Mouse (Mus musculus): ENCODE data around the gene Gm37240. TPM values are rescaled to one million over a fixed set of nuclear protein-coding genes. Genes with fewer than 3 reads are reported as not detected.

The Gm37240 gene
- polyA plus RNA-seq, 1 experiment from 2014 or later: 15.1 TPM

- Histone ChIP-seq H3K4me1 (ENCODE audit: control insufficient read depth, insufficient read depth, low read length) (no peaks in the 10 kb centered on the region), H3K36me3 (ENCODE audit: control insufficient read depth, insufficient read depth, low read length) (no peaks in the 10 kb centered on the region), H3K9me3 (ENCODE audit: control insufficient read depth, low read length) (no peaks in the 10 kb centered on the region), H3K4me3 (ENCODE audit: low read length) (no peak overlapping the region), H3K9ac (ENCODE audit: low read depth, low read length) (no peak overlapping the region), H3K4me2 (replicated peaks; ENCODE audit: low read depth, low read length) (no peak overlapping the region), H3K27ac (ENCODE audit: low read depth, low read length) (no peak overlapping the region), H3K27me3 (ENCODE audit: control insufficient read depth, insufficient read depth, low read length) (no peaks in the 10 kb centered on the region)
- ATAC-seq (ENCODE audit: low FRiP score, low TSS enrichment): no peak
- 82% methylated on average over 4 of the region's 4 CpGs for whole genome bisulfite sequencing
These were observed 437.9 kb downstream of the Gm37240 start for GRCm38 (mm10) chr3:85449461-85449860.

DNA sequence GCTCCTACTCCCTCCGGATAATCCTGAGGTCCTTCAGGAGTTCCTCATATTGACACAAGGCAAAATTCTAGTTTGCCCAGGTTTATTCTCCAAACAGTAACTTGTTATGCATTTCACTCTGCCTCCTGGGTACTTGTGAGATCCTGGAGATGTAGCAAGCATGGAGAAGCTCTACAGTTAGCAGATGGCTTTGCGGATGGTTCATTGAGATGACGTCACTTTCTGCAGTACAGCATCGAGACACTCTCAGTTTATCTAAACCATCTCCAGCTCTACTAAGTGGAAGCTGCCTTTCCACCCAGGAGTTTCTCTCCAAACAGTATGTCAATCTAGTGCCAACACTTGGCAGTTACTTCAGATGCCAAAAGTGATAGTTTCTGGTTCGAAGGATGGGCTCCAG is 444.5 kb downstream of the Gm37240 start:
- 88% methylated on average over 5 of the region's 5 CpGs for WGBS
- no peak overlapping the region for H3K4me2 ChIP-seq (replicated peaks; ENCODE audit: low read depth, low read length)

DNA sequence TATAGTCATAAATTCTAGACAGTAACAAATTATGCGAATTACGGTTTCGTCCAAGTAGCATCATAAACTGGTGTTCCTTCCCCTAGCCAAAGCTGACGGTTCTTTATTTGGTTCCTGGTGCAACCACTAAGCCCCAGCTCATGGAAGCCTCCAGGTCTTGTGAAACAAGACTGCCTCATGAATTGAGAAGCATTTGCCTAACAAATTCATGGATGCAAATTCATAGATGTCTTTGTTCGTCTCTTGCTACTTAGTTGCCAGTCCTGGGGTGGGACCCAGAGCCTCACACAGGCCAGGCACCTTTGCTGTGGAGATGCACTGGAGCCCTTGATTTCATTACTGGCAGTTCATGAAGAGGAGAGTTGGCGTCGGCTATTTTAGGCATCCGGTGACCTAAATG is 445.1 kb downstream of the Gm37240 start:
- Histone ChIP-seq H3K4me2 (replicated peaks; ENCODE audit: low read depth, low read length) (no peak overlapping the region), H3K4me3 (ENCODE audit: low read length) (no peak overlapping the region), H3K27me3 (ENCODE audit: control insufficient read depth, insufficient read depth, low read length) (no peaks in the 10 kb centered on the region), H3K4me1 (ENCODE audit: control insufficient read depth, insufficient read depth, low read length) (no peaks in the 10 kb centered on the region), H3K9ac (ENCODE audit: low read depth, low read length) (no peak overlapping the region), H3K36me3 (ENCODE audit: control insufficient read depth, insufficient read depth, low read length) (no peaks in the 10 kb centered on the region), H3K9me3 (ENCODE audit: control insufficient read depth, low read length) (no peaks in the 10 kb centered on the region), H3K27ac (ENCODE audit: low read depth, low read length) (no peak overlapping the region)
- WGBS: 94% methylated on average over 8 of the region's 8 CpGs
- no peak for ATAC-seq (ENCODE audit: low FRiP score, low TSS enrichment)

More for the DNA sequence above, 444.5 kb downstream of the Gm37240 start:
- Histone ChIP-seq H3K27me3 (ENCODE audit: control insufficient read depth, insufficient read depth, low read length) (no peaks in the 10 kb centered on the region), H3K36me3 (ENCODE audit: control insufficient read depth, insufficient read depth, low read length) (no peaks in the 10 kb centered on the region), H3K9ac (ENCODE audit: low read depth, low read length) (no peak overlapping the region), H3K27ac (ENCODE audit: low read depth, low read length) (no peak overlapping the region), H3K4me1 (ENCODE audit: control insufficient read depth, insufficient read depth, low read length) (no peaks in the 10 kb centered on the region), H3K4me3 (ENCODE audit: low read length) (no peak overlapping the region), H3K9me3 (ENCODE audit: control insufficient read depth, low read length) (no peaks in the 10 kb centered on the region)
- no peak for ATAC-seq (ENCODE audit: low FRiP score, low TSS enrichment)

DNA sequence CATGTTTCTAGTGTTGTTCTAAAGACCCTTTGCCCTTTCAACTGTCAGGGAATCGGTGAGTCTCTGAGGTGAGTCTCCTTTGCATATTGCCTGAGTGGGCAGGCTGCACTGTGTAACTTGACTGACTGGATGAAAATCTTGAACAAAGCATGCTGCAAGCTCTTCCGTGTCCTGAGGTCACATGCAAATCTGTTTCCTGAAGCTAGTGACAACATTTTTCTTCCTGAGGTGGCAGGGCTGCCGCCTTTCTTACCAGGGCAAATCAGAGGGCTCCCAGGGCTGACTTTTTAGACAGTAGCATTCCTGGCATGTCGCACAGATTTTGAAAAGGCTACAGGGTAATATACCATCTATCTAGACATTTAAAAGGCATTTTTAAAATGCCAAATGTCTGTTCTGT is 451.9 kb downstream of the Gm37240 start:
- no peak overlapping the region for H3K27ac ChIP-seq (ENCODE audit: low read depth, low read length)
- no peak overlapping the region for H3K4me3 ChIP-seq (ENCODE audit: low read length)
- H3K9me3 ChIP-seq (ENCODE audit: control insufficient read depth, low read length): no peaks in the 10 kb centered on the region
- no peaks in the 10 kb centered on the region for H3K27me3 ChIP-seq (ENCODE audit: control insufficient read depth, insufficient read depth, low read length)
- 27% methylated on average over 4 of the region's 4 CpGs for whole genome bisulfite sequencing
- 0 out of 2 replicates have a peak, but pooled peaks cover 4% of the 10 kb centered on the region for H3K4me1 ChIP-seq (ENCODE audit: control insufficient read depth, insufficient read depth, low read length)
- no peak for ATAC-seq (ENCODE audit: low FRiP score, low TSS enrichment)
- H3K36me3 ChIP-seq (ENCODE audit: control insufficient read depth, insufficient read depth, low read length): no peaks in the 10 kb centered on the region
- H3K4me2 ChIP-seq (replicated peaks; ENCODE audit: low read depth, low read length): no peak overlapping the region
- H3K9ac ChIP-seq (ENCODE audit: low read depth, low read length): no peak overlapping the region

- ATAC-seq (ENCODE audit: low FRiP score, low TSS enrichment): no peak
- 96% methylated on average over 4 of the region's 4 CpGs for WGBS
These were observed 456.1 kb downstream of the Gm37240 start for GRCm38 (mm10) chr3:85431208-85431607.

GRCm38 (mm10) chr3:85423376-85423997 is 463.8 kb downstream of the Gm37240 start:
- ATAC-seq (ENCODE audit: low FRiP score, low TSS enrichment): no peak
- no peaks in the 10 kb centered on the region for H3K4me1 ChIP-seq (ENCODE audit: control insufficient read depth, insufficient read depth, low read length)
- H3K27ac ChIP-seq (ENCODE audit: low read depth, low read length): no peak overlapping the region
- H3K4me2 ChIP-seq (replicated peaks; ENCODE audit: low read depth, low read length): no peak overlapping the region
- H3K9me3 ChIP-seq (ENCODE audit: control insufficient read depth, low read length): no peaks in the 10 kb centered on the region
- WGBS: 78% methylated on average over 5 of the region's 5 CpGs
- no peaks in the 10 kb centered on the region for H3K36me3 ChIP-seq (ENCODE audit: control insufficient read depth, insufficient read depth, low read length)
- H3K27me3 ChIP-seq (ENCODE audit: control insufficient read depth, insufficient read depth, low read length): no peaks in the 10 kb centered on the region
- H3K9ac ChIP-seq (ENCODE audit: low read depth, low read length): no peak overlapping the region
- H3K4me3 ChIP-seq (ENCODE audit: low read length): no peak overlapping the region

More at GRCm38 (mm10) chr3:85431208-85431607, 456.1 kb downstream of the Gm37240 start:
- no peaks in the 10 kb centered on the region for H3K36me3 ChIP-seq (ENCODE audit: control insufficient read depth, insufficient read depth, low read length)
- no peak overlapping the region for H3K4me2 ChIP-seq (replicated peaks; ENCODE audit: low read depth, low read length)
- no peaks in the 10 kb centered on the region for H3K9me3 ChIP-seq (ENCODE audit: control insufficient read depth, low read length)
- H3K4me1 ChIP-seq (ENCODE audit: control insufficient read depth, insufficient read depth, low read length): 0 out of 2 replicates have a peak, but pooled peaks cover 4% of the 10 kb centered on the region
- H3K4me3 ChIP-seq (ENCODE audit: low read length): no peak overlapping the region
- H3K27me3 ChIP-seq (ENCODE audit: control insufficient read depth, insufficient read depth, low read length): no peaks in the 10 kb centered on the region
- no peak overlapping the region for H3K9ac ChIP-seq (ENCODE audit: low read depth, low read length)
- H3K27ac ChIP-seq (ENCODE audit: low read depth, low read length): no peak overlapping the region

GRCm38 (mm10) chr3:85421403-85421802 is 465.9 kb downstream of the Gm37240 start:
- Histone ChIP-seq H3K27ac (ENCODE audit: low read depth, low read length) (no peak overlapping the region), H3K27me3 (ENCODE audit: control insufficient read depth, insufficient read depth, low read length) (no peaks in the 10 kb centered on the region), H3K4me3 (ENCODE audit: low read length) (no peak overlapping the region), H3K4me2 (replicated peaks; ENCODE audit: low read depth, low read length) (no peak overlapping the region), H3K9ac (ENCODE audit: low read depth, low read length) (no peak overlapping the region), H3K4me1 (ENCODE audit: control insufficient read depth, insufficient read depth, low read length) (no peaks in the 10 kb centered on the region), H3K9me3 (ENCODE audit: control insufficient read depth, low read length) (no peaks in the 10 kb centered on the region), H3K36me3 (ENCODE audit: control insufficient read depth, insufficient read depth, low read length) (no peaks in the 10 kb centered on the region)
- ATAC-seq (ENCODE audit: low FRiP score, low TSS enrichment): no peak
- WGBS: 72% methylated on average over 9 of the region's 9 CpGs

DNA sequence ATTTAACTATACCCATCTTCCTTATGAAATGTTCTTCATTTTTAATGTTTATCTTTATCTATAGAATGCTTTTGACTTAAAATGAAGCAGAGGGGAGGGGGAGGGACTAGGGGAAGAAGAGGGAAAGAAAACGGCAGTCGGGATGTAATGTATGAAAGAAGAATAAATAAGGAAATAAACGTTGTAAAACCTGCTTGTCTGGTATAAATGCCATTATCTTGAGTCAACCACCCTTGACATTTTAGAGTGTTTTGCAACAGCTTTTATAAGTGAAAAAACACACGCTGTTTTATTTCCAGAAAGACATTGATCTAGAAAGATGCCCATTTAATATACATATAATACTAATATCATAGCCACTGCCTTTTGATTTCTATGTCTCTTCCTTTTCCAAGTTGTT is 469.7 kb downstream of the Gm37240 start:
- no peaks in the 10 kb centered on the region for H3K27me3 ChIP-seq (ENCODE audit: control insufficient read depth, insufficient read depth, low read length)
- H3K9me3 ChIP-seq (ENCODE audit: control insufficient read depth, low read length): no peaks in the 10 kb centered on the region
- whole genome bisulfite sequencing: 78% methylated on average over 4 of the region's 4 CpGs
- H3K4me3 ChIP-seq (ENCODE audit: low read length): no peak overlapping the region
- H3K4me1 ChIP-seq (ENCODE audit: control insufficient read depth, insufficient read depth, low read length): no peaks in the 10 kb centered on the region
- no peak overlapping the region for H3K4me2 ChIP-seq (replicated peaks; ENCODE audit: low read depth, low read length)
- no peak overlapping the region for H3K9ac ChIP-seq (ENCODE audit: low read depth, low read length)
- H3K36me3 ChIP-seq (ENCODE audit: control insufficient read depth, insufficient read depth, low read length): no peaks in the 10 kb centered on the region
- ATAC-seq (ENCODE audit: low FRiP score, low TSS enrichment): no peak
- H3K27ac ChIP-seq (ENCODE audit: low read depth, low read length): no peak overlapping the region

GRCm38 (mm10) chr3:85398841-85399240 is 488.5 kb downstream of the Gm37240 start:
- H3K27ac ChIP-seq (ENCODE audit: low read depth, low read length): no peak overlapping the region
- H3K4me3 ChIP-seq (ENCODE audit: low read length): no peak overlapping the region
- no peaks in the 10 kb centered on the region for H3K36me3 ChIP-seq (ENCODE audit: control insufficient read depth, insufficient read depth, low read length)
- H3K9me3 ChIP-seq (ENCODE audit: control insufficient read depth, low read length): peaks cover 15% of the 10 kb centered on the region
- no peak overlapping the region for H3K4me2 ChIP-seq (replicated peaks; ENCODE audit: low read depth, low read length)
- ATAC-seq (ENCODE audit: low FRiP score, low TSS enrichment): no peak
- no peak overlapping the region for H3K9ac ChIP-seq (ENCODE audit: low read depth, low read length)
- no peaks in the 10 kb centered on the region for H3K27me3 ChIP-seq (ENCODE audit: control insufficient read depth, insufficient read depth, low read length)
- H3K4me1 ChIP-seq (ENCODE audit: control insufficient read depth, insufficient read depth, low read length): no peaks in the 10 kb centered on the region
